20 mouse cellular contexts compared by ENCODE assay signal in genomic region chr14:21825786-21826491, GRCm38 (mm10). TPM values are rescaled to one million over a fixed set of nuclear protein-coding genes. Genes with fewer than 3 reads are reported as not detected.
DNase-seq lines count a peak whose midpoint lies in the region; ATAC-seq and TF ChIP-seq lines count a peak whose summit lies in the region.
"Had no signal": no experiment of that assay in that cellular context is flagged by ENCODE, and none has a peak within 500 bp of the region (broad histone marks: within the 10 kb centered on the region; RNA-seq: fewer than 3 reads in every experiment).

No protein-coding gene starts in this region.

- TF ChIP-seq CTCF in heart, postnatal 0 days (IDR thresholded peaks at IDR 0.05; ENCODE audit: low read depth): no peak

- H3K4me2 ChIP-seq in heart, postnatal 0 days (ENCODE audit: low read depth, low read length): no peak overlapping the region
- no peak overlapping the region for H3K4me2 ChIP-seq in heart, embryonic 11.5 days
- no peak overlapping the region for H3K4me2 ChIP-seq in liver, embryonic 13.5 days
- 0 out of 2 replicates have a peak overlapping the region, but pooled peaks have one; percentile 11 for H3K4me2 ChIP-seq in intestine, embryonic 16.5 days (ENCODE audit: low read depth, low read length)
- H3K4me2 ChIP-seq: embryonic facial prominence, embryonic 13.5 days; limb, embryonic 13.5 days; midbrain, embryonic 12.5 days had no signal

- no peaks in the 10 kb centered on the region for H3K36me3 ChIP-seq in heart, postnatal 0 days (replicated peaks; ENCODE audit: control insufficient read depth, insufficient read depth, low read length)
- no peaks in the 10 kb centered on the region for H3K36me3 ChIP-seq in heart, embryonic 11.5 days (ENCODE audit: control insufficient read depth, insufficient read depth, low read length)
- no peaks in the 10 kb centered on the region for H3K36me3 ChIP-seq in liver, embryonic 13.5 days
- H3K36me3 ChIP-seq in intestine, embryonic 16.5 days (ENCODE audit: control insufficient read depth, insufficient read depth, low read length): no peaks in the 10 kb centered on the region
- H3K36me3 ChIP-seq: embryonic facial prominence, embryonic 13.5 days; G1E; limb, embryonic 13.5 days; midbrain, embryonic 12.5 days had no signal

- H3K9me3 ChIP-seq in heart, postnatal 0 days (replicated peaks; ENCODE audit: control insufficient read depth, low read length): no peaks in the 10 kb centered on the region
- no peaks in the 10 kb centered on the region for H3K9me3 ChIP-seq in heart, embryonic 11.5 days (replicated peaks; ENCODE audit: control insufficient read depth, low read length)
- no peaks in the 10 kb centered on the region for H3K9me3 ChIP-seq in liver, embryonic 13.5 days (replicated peaks)
- H3K9me3 ChIP-seq in intestine, embryonic 16.5 days (ENCODE audit: control insufficient read depth, low read length): no peaks in the 10 kb centered on the region
- H3K9me3 ChIP-seq: embryonic facial prominence, embryonic 13.5 days; G1E; limb, embryonic 13.5 days; midbrain, embryonic 12.5 days had no signal

- H3K27ac ChIP-seq in heart, postnatal 0 days (ENCODE audit: low read depth): peak overlapping the region; percentile 98
- H3K27ac ChIP-seq in heart, embryonic 11.5 days (ENCODE audit: low read depth, low read length): no peak overlapping the region
- H3K27ac ChIP-seq in liver, embryonic 13.5 days: peak overlapping the region; percentile 25; the same call in 1 of the 2 replicates
- peak overlapping the region; percentile 91 for H3K27ac ChIP-seq in intestine, embryonic 16.5 days (ENCODE audit: low read length)
- H3K27ac ChIP-seq: embryonic facial prominence, embryonic 13.5 days; left cerebral cortex, adult 2 months; limb, embryonic 13.5 days; midbrain, embryonic 12.5 days had no signal

- H3K4me1 ChIP-seq in heart, postnatal 0 days (ENCODE audit: control insufficient read depth, insufficient read depth): peaks cover 53% of the 10 kb centered on the region
- peaks cover 43% of the 10 kb centered on the region for H3K4me1 ChIP-seq in heart, embryonic 11.5 days (ENCODE audit: control insufficient read depth, insufficient read depth, low read length)
- peaks cover 96% of the 10 kb centered on the region for H3K4me1 ChIP-seq in liver, embryonic 13.5 days (replicated peaks)
- peaks cover 42% of the 10 kb centered on the region for H3K4me1 ChIP-seq in intestine, embryonic 16.5 days (ENCODE audit: control insufficient read depth, insufficient read depth, low read length)

- H3K9ac ChIP-seq in heart, postnatal 0 days (replicated peaks; ENCODE audit: low read depth, low read length): no peak overlapping the region
- H3K9ac ChIP-seq in heart, embryonic 11.5 days (ENCODE audit: low read depth, low read length): no peak overlapping the region
- H3K9ac ChIP-seq in liver, embryonic 13.5 days: no peak overlapping the region
- H3K9ac ChIP-seq in intestine, embryonic 16.5 days (ENCODE audit: low read depth, low read length): no peak overlapping the region
- H3K9ac ChIP-seq: embryonic facial prominence, embryonic 13.5 days; limb, embryonic 13.5 days; midbrain, embryonic 12.5 days had no signal

- ATAC-seq in heart, postnatal 0 days (ENCODE audit: insufficient read depth, low read depth): no peak
- ATAC-seq in heart, embryonic 11.5 days (replicated peaks; ENCODE audit: insufficient number of reproducible peaks, low FRiP score, low TSS enrichment): no peak
- no peak for ATAC-seq in liver, embryonic 13.5 days (ENCODE audit: low read depth)
- ATAC-seq in intestine, embryonic 16.5 days: peak; percentile 82
- no peak for ATAC-seq in megakaryocyte, adult 5-6 weeks (ENCODE audit: poor library complexity, severe bottlenecking)
- ATAC-seq: inflammation-experienced regulatory T-cells, adult 6 months; lung, postnatal 0 days had no signal

- H3K4me3 ChIP-seq in heart, postnatal 0 days (ENCODE audit: low read depth, low read length): no peak overlapping the region
- H3K4me3 ChIP-seq in heart, embryonic 11.5 days (ENCODE audit: low read depth, low read length): no peak overlapping the region
- no peak overlapping the region for H3K4me3 ChIP-seq in liver, embryonic 13.5 days (replicated peaks)
- H3K4me3 ChIP-seq in intestine, embryonic 16.5 days (ENCODE audit: low read length): no peak overlapping the region
- H3K4me3 ChIP-seq: embryonic facial prominence, embryonic 13.5 days; left cerebral cortex, adult 2 months; limb, embryonic 13.5 days; midbrain, embryonic 12.5 days; myocyte had no signal

- no peak for TF ChIP-seq EP300 in heart, postnatal 0 days (IDR thresholded peaks at IDR 0.05; ENCODE audit: low read depth)

- H3K27me3 ChIP-seq in heart, postnatal 0 days (ENCODE audit: control insufficient read depth, insufficient read depth, low read length): no peaks in the 10 kb centered on the region
- H3K27me3 ChIP-seq in heart, embryonic 11.5 days (ENCODE audit: control insufficient read depth, insufficient read depth, low read length): no peaks in the 10 kb centered on the region
- no peaks in the 10 kb centered on the region for H3K27me3 ChIP-seq in liver, embryonic 13.5 days
- H3K27me3 ChIP-seq in intestine, embryonic 16.5 days (replicated peaks; ENCODE audit: control insufficient read depth, insufficient read depth, low read length): no peaks in the 10 kb centered on the region
- H3K27me3 ChIP-seq: embryonic facial prominence, embryonic 13.5 days; limb, embryonic 13.5 days; midbrain, embryonic 12.5 days had no signal

- 46% methylated on average over 9 of the region's 9 CpGs for WGBS in heart, postnatal 0 days
- WGBS in heart, embryonic 11.5 days (ENCODE audit: insufficient replicate concordance): 85% methylated on average over 9 of the region's 9 CpGs
- 74% methylated on average over 9 of the region's 9 CpGs for WGBS in liver, embryonic 13.5 days (ENCODE audit: insufficient replicate concordance)
- 60% methylated on average over 9 of the region's 9 CpGs for WGBS in intestine, embryonic 16.5 days

- DNase-seq in heart, postnatal 0 days (ENCODE audit: low spot score): no peak
- DNase-seq in liver, embryonic 13.5 days: no peak
- no peak for DNase-seq in liver
- DNase-seq in brain, adult 2 months (ENCODE audit: low read depth, low spot score): peak; percentile 51
- no peak for DNase-seq in adrenal gland, adult (ENCODE audit: inconsistent age in 2 of 2, low spot score in 1 of 2)
- DNase-seq: adrenal gland, postnatal 14 days; cerebellum, postnatal 36 days; gastrocnemius, postnatal 36 days; thymus, postnatal 4 days had no signal

RNA-seq across cellular contexts. Expression of gene Vdac2, which starts 0.9 kb away (rescaled TPM):
- 619 and 692 TPM in 2 replicates for total RNA-seq in heart, postnatal 0 days (2014; rRNA removed; ENCODE audit: low replicate concordance)
- polyA plus RNA-seq in heart, postnatal 0 days (2015; fragmentation: Nextera tagmentation; extraction: Ambion mirVana): 660 and 663 TPM in 2 replicates
- polyA plus RNA-seq in heart, embryonic 11.5 days (2014; fragmentation: Nextera tagmentation; extraction: Ambion mirVana): 434 and 456 TPM in 2 replicates
- 173 and 189 TPM in 2 replicates for polyA plus RNA-seq in liver, embryonic 13.5 days (2015; fragmentation: Nextera tagmentation; extraction: Ambion mirVana)
- polyA plus RNA-seq in intestine, embryonic 16.5 days (2015; fragmentation: Nextera tagmentation; extraction: Ambion mirVana): 410 and 422 TPM in 2 replicates
- 293 and 324 TPM in 2 replicates for total RNA-seq in megakaryocyte, adult 5-6 weeks (2015)
- 231 and 287 TPM in 2 replicates for total RNA-seq in megakaryocyte, adult 5-6 weeks (2017)

RNA-seq across cellular contexts. Expression of gene Comtd1, which starts 22.8 kb away (rescaled TPM):
- total RNA-seq in heart, postnatal 0 days (2014; rRNA removed; ENCODE audit: low replicate concordance): 18.3 and 53.5 TPM in 2 replicates
- 27.8 and 30.6 TPM in 2 replicates for polyA plus RNA-seq in heart, postnatal 0 days (2015; fragmentation: Nextera tagmentation; extraction: Ambion mirVana)
- 38.6 and 44.5 TPM in 2 replicates for polyA plus RNA-seq in heart, embryonic 11.5 days (2014; fragmentation: Nextera tagmentation; extraction: Ambion mirVana)
- 30.6 and 34.1 TPM in 2 replicates for polyA plus RNA-seq in liver, embryonic 13.5 days (2015; fragmentation: Nextera tagmentation; extraction: Ambion mirVana)
- polyA plus RNA-seq in intestine, embryonic 16.5 days (2015; fragmentation: Nextera tagmentation; extraction: Ambion mirVana): 88.2 and 89.1 TPM in 2 replicates
- total RNA-seq in megakaryocyte, adult 5-6 weeks (2015): 8.0 and 14.3 TPM in 2 replicates
- 0.89 and 5.4 TPM in 2 replicates for total RNA-seq in megakaryocyte, adult 5-6 weeks (2017)
